Mouse (Mus musculus) neural tube, embryonic 13.5 days (tissue): ENCODE measurements around the gene Ptgir. TPM values are rescaled to one million over a fixed set of nuclear protein-coding genes. Genes with fewer than 3 reads are reported as not detected.
A peak's percentile ranks its signal among the peaks of the same experiment; 100 is the strongest.

ENCODE experiments used
- ATAC-seq: fragments of 200-750 bp; cut with Nextera tagmentation; 2 replicates; pipeline ENCODE4 v1.8.0; 2017; ENCODE audit warnings: low read depth, mild to moderate bottlenecking, moderate TSS enrichment, moderate library complexity
- H3K27ac ChIP-seq: fragments of 300-500 bp; sonication (generic); replicated peaks from 2 replicates; pipeline ENCODE4 v1.5.1; 2015; ENCODE audit warnings: moderate library complexity, mild to moderate bottlenecking, inconsistent platforms
- H3K27me3 ChIP-seq: fragments of 300-500 bp; sonication (generic); 2 replicates; pipeline ENCODE4 v1.6.1; 2015; ENCODE audit warnings: mild to moderate bottlenecking, inconsistent platforms
- H3K36me3 ChIP-seq: fragments of 300-500 bp; sonication (generic); 2 replicates; pipeline ENCODE4 v1.6.1; 2015; ENCODE audit warnings: mild to moderate bottlenecking, inconsistent platforms
- H3K4me1 ChIP-seq: fragments of 300-500 bp; sonication (generic); replicated peaks from 2 replicates; pipeline ENCODE4 v1.6.1; 2015; ENCODE audit warnings: inconsistent platforms
- H3K4me2 ChIP-seq: fragments of 300-500 bp; sonication (generic); 2 replicates; pipeline ENCODE4 v1.6.1; 2015; ENCODE audit warnings: inconsistent platforms, mild to moderate bottlenecking, moderate library complexity
- H3K4me3 ChIP-seq: fragments of 300-500 bp; sonication (generic); 2 replicates; pipeline ENCODE4 v1.5.1; 2015; ENCODE audit warnings: mild to moderate bottlenecking, inconsistent platforms
- H3K9ac ChIP-seq: fragments of 300-500 bp; sonication (generic); 2 replicates; pipeline ENCODE4 v1.6.1; 2015; ENCODE audit warnings: moderate library complexity, mild to moderate bottlenecking, inconsistent platforms
- H3K9me3 ChIP-seq: fragments of 300-500 bp; sonication (generic); 2 replicates; pipeline ENCODE4 v1.6.1; 2016; ENCODE audit warnings: inconsistent platforms
- WGBS: fragments of 180-500 bp; shearing (Covaris S2); methylation state at CpG from one replicate; pipeline ENCODE4 v1.1.7; 2015; 5-methylcytosine and 5-hydroxymethylcytosine counted together
- polyA plus RNA-seq: library from polyadenylated mRNA; unstranded; fragments of >200 nt; fragmentation: Nextera tagmentation; extraction: Ambion mirVana; gene quantifications from 2 replicates; pipeline ENCODE4 v1.2.1, GENCODE M21; 2015

Gene Ptgir
- 3.1 and 3.6 TPM in 2 replicates for polyA plus RNA-seq

GRCm38 (mm10) chr7:16906281-16906680 is at the start of gene Ptgir:
Gene Ptgir, plus strand, starts transcription at chr7:16906490.
- Histone ChIP-seq H3K27ac (no peak within 1 kb of the TSS), H3K27me3 (no peaks in the 10 kb centered on the region; the same call in 1 of the 2 replicates), H3K4me3 (no peak within 1 kb of the TSS), H3K36me3 (no peaks in the 10 kb centered on the region), H3K9me3 (no peaks in the 10 kb centered on the region), H3K4me2 (peak within 1 kb of the TSS; percentile 8; the same call in 1 of the 2 replicates), H3K4me1 (peaks cover 29% of the 10 kb centered on the region), H3K9ac (peak within 1 kb of the TSS; percentile 10)
- 11% methylated on average over 6 of the region's 6 CpGs for WGBS
- no peak for ATAC-seq

- Histone ChIP-seq H3K4me2 (no peak overlapping the region), H3K4me1 (no peaks in the 10 kb centered on the region), H3K27ac (no peak overlapping the region), H3K36me3 (peaks cover 51% of the 10 kb centered on the region), H3K4me3 (no peak overlapping the region), H3K27me3 (no peaks in the 10 kb centered on the region), H3K9me3 (no peaks in the 10 kb centered on the region), H3K9ac (no peak overlapping the region)
- no peak for ATAC-seq
- WGBS: 18% methylated on average over 17 of the region's 17 CpGs
These were observed 48.0 kb upstream of the Ptgir start for GRCm38 (mm10) chr7:16858336-16858735.

GRCm38 (mm10) chr7:16859902-16860651 is 46.2 kb upstream of the Ptgir start:
- Histone ChIP-seq H3K9me3 (no peaks in the 10 kb centered on the region), H3K4me3 (no peak overlapping the region), H3K4me2 (no peak overlapping the region), H3K4me1 (no peaks in the 10 kb centered on the region), H3K9ac (no peak overlapping the region), H3K27ac (no peak overlapping the region), H3K27me3 (no peaks in the 10 kb centered on the region), H3K36me3 (peaks cover 50% of the 10 kb centered on the region)
- WGBS: 26% methylated on average over 5 of the region's 5 CpGs
- no peak for ATAC-seq

GRCm38 (mm10) chr7:16867488-16867887 is 38.8 kb upstream of the Ptgir start:
- WGBS: 91% methylated on average over 3 of the region's 3 CpGs
- Histone ChIP-seq H3K4me2 (no peak overlapping the region), H3K4me3 (no peak overlapping the region), H3K4me1 (peaks cover 15% of the 10 kb centered on the region), H3K36me3 (peaks cover 45% of the 10 kb centered on the region), H3K27me3 (no peaks in the 10 kb centered on the region), H3K9me3 (no peaks in the 10 kb centered on the region), H3K27ac (no peak overlapping the region), H3K9ac (no peak overlapping the region)
- ATAC-seq: no peak

- peak; percentile 97 for ATAC-seq
- 12% methylated on average over 16 of the region's 16 CpGs for WGBS
- H3K9me3 ChIP-seq: no peaks in the 10 kb centered on the region
These were observed 36.8 kb upstream of the Ptgir start for GRCm38 (mm10) chr7:16869497-16869896.

GRCm38 (mm10) chr7:16871600-16871999 is 34.7 kb upstream of the Ptgir start:
- no peak for ATAC-seq
- H3K36me3 ChIP-seq: peaks cover 16% of the 10 kb centered on the region
- no peak overlapping the region for H3K27ac ChIP-seq
- WGBS: 87% methylated on average over 10 of the region's 10 CpGs
- H3K4me1 ChIP-seq: peaks cover 44% of the 10 kb centered on the region
- H3K4me2 ChIP-seq: no peak overlapping the region
- H3K27me3 ChIP-seq: no peaks in the 10 kb centered on the region
- no peak overlapping the region for H3K4me3 ChIP-seq
- no peaks in the 10 kb centered on the region for H3K9me3 ChIP-seq
- H3K9ac ChIP-seq: no peak overlapping the region

More at GRCm38 (mm10) chr7:16869497-16869896, 36.8 kb upstream of the Ptgir start:
- Histone ChIP-seq H3K4me2 (peak overlapping the region; percentile 58), H3K27ac (peak overlapping the region; percentile 86), H3K9ac (peak overlapping the region; percentile 69), H3K36me3 (peaks cover 32% of the 10 kb centered on the region), H3K27me3 (no peaks in the 10 kb centered on the region), H3K4me1 (peaks cover 32% of the 10 kb centered on the region), H3K4me3 (peak overlapping the region; percentile 36)

GRCm38 (mm10) chr7:16872478-16872877 is 33.8 kb upstream of the Ptgir start:
- no peak overlapping the region for H3K4me2 ChIP-seq
- H3K36me3 ChIP-seq: peaks cover 13% of the 10 kb centered on the region
- no peak overlapping the region for H3K9ac ChIP-seq
- no peak for ATAC-seq
- WGBS: 92% methylated on average over 9 of the region's 9 CpGs
- H3K4me1 ChIP-seq: peaks cover 51% of the 10 kb centered on the region
- no peak overlapping the region for H3K27ac ChIP-seq
- H3K27me3 ChIP-seq: no peaks in the 10 kb centered on the region
- H3K9me3 ChIP-seq: no peaks in the 10 kb centered on the region
- H3K4me3 ChIP-seq: no peak overlapping the region

- Histone ChIP-seq H3K4me1 (peaks cover 51% of the 10 kb centered on the region), H3K36me3 (peaks cover 10% of the 10 kb centered on the region; the same call in 1 of the 2 replicates), H3K27ac (no peak overlapping the region), H3K4me2 (0 out of 2 replicates have a peak overlapping the region, but pooled peaks have one; percentile 45), H3K9ac (no peak overlapping the region), H3K9me3 (no peaks in the 10 kb centered on the region), H3K4me3 (0 out of 2 replicates have a peak overlapping the region, but pooled peaks have one; percentile 64), H3K27me3 (no peaks in the 10 kb centered on the region)
- WGBS: 93% methylated on average over 4 of the region's 4 CpGs
- ATAC-seq: no peak
These were observed 32.9 kb upstream of the Ptgir start for GRCm38 (mm10) chr7:16873392-16873791.

- Histone ChIP-seq H3K36me3 (peaks cover 12% of the 10 kb centered on the region; the same call in 1 of the 2 replicates), H3K4me3 (peak overlapping the region; percentile 64), H3K4me2 (peak overlapping the region; percentile 45), H3K27me3 (no peaks in the 10 kb centered on the region), H3K9me3 (no peaks in the 10 kb centered on the region), H3K4me1 (peaks cover 50% of the 10 kb centered on the region), H3K9ac (0 out of 2 replicates have a peak overlapping the region, but pooled peaks have one; percentile 38), H3K27ac (peak overlapping the region; percentile 90)
- 7% methylated on average over 17 of the region's 17 CpGs for WGBS
- no peak for ATAC-seq
These were observed 32.1 kb upstream of the Ptgir start for GRCm38 (mm10) chr7:16874190-16874589.

GRCm38 (mm10) chr7:16874756-16875309 is 31.5 kb upstream of the Ptgir start:
- H3K36me3 ChIP-seq: peaks cover 16% of the 10 kb centered on the region; the same call in 1 of the 2 replicates
- peak overlapping the region; percentile 90 for H3K27ac ChIP-seq
- WGBS: under 1% methylated on average over 33 of the region's 33 CpGs
- H3K27me3 ChIP-seq: no peaks in the 10 kb centered on the region
- peak overlapping the region; percentile 91 for H3K9ac ChIP-seq
- peak overlapping the region; percentile 64 for H3K4me3 ChIP-seq
- no peaks in the 10 kb centered on the region for H3K9me3 ChIP-seq
- peak overlapping the region; percentile 85 for H3K4me2 ChIP-seq
- peak; percentile 96 for ATAC-seq
- H3K4me1 ChIP-seq: peaks cover 47% of the 10 kb centered on the region

GRCm38 (mm10) chr7:16875310-16875325 is 31.2 kb upstream of the Ptgir start, which contains the start of gene Dact3:
Gene Dact3, plus strand, starts transcription at chr7:16875317.
- H3K4me1 ChIP-seq: peaks cover 47% of the 10 kb centered on the region
- H3K9ac ChIP-seq: peak within 1 kb of the TSS; percentile 91
- H3K4me2 ChIP-seq: peak within 1 kb of the TSS; percentile 85
- peak within 1 kb of the TSS; percentile 90 for H3K27ac ChIP-seq
- H3K27me3 ChIP-seq: no peaks in the 10 kb centered on the region
- ATAC-seq: no peak
- H3K36me3 ChIP-seq: peaks cover 13% of the 10 kb centered on the region; the same call in 1 of the 2 replicates
- peak within 1 kb of the TSS; percentile 64 for H3K4me3 ChIP-seq
- H3K9me3 ChIP-seq: no peaks in the 10 kb centered on the region
- WGBS: 0% methylated on average over 1 of the region's 1 CpGs

- peak; percentile 57 for ATAC-seq
- under 1% methylated on average over 34 of the region's 42 CpGs for WGBS
These were observed 31.0 kb upstream of the Ptgir start for GRCm38 (mm10) chr7:16875326-16875725.

More at GRCm38 (mm10) chr7:16875326-16875725, 31.0 kb upstream of the Ptgir start:
- peak overlapping the region; percentile 64 for H3K4me3 ChIP-seq
- peak overlapping the region; percentile 91 for H3K9ac ChIP-seq
- peaks cover 47% of the 10 kb centered on the region for H3K4me1 ChIP-seq
- peak overlapping the region; percentile 85 for H3K4me2 ChIP-seq
- H3K27me3 ChIP-seq: no peaks in the 10 kb centered on the region
- H3K36me3 ChIP-seq: peaks cover 13% of the 10 kb centered on the region; the same call in 1 of the 2 replicates
- peak overlapping the region; percentile 87 for H3K27ac ChIP-seq
- H3K9me3 ChIP-seq: no peaks in the 10 kb centered on the region
